Mouse (Mus musculus) kidney, adult 2 months (tissue): ENCODE measurements around the gene Parp16.

ENCODE experiments used
- CTCF ChIP-seq: fragments of 200-500 bp; conservative IDR thresholded peaks from 2 replicates; pipeline ENCODE4 v1.5.1; 2011; ENCODE audit warnings: low read depth, mild to moderate bottlenecking, control low read depth, low read length, moderate library complexity, mixed read lengths; ENCODE audit not compliant: insufficient read depth, insufficient read length
- POLR2A ChIP-seq: fragments of 200-500 bp; IDR thresholded peaks from one replicate; pipeline ENCODE4 v1.6.1; 2011; ENCODE audit warnings: low read depth, low read length, control low read depth

DNA sequence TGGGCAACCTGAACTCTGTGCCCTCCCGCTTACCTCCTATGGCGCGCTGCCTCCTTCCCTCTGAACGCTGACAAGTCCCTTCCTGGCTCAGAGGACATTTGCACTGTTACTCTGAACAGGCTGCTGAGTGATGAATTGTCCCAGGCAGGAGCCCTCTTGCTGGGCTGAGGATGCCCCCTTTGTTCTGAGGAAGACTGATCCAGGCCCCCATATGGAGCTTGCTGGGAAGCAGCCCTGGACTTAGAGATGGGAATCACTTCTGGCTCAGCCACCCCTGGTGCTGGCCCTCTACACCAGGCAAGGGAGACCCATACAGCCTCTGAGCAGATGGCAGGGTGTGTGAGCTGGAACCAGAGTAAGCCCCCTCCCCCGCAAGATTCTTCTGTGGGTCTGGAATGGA, 49.2 kb upstream of the Parp16 start:
- TF ChIP-seq CTCF (no peak), POLR2A (no peak)
